Mouse (Mus musculus) midbrain, postnatal 0 days (tissue): Measurements from ENCODE around the gene Pacs2. TPM values are rescaled to one million over a fixed set of nuclear protein-coding genes. Genes with fewer than 3 reads are reported as not detected.
A peak's percentile ranks its signal among the peaks of the same experiment; 100 is the strongest.

Source experiments
- ATAC-seq: fragments of 200-750 bp; cut with Nextera tagmentation; 2 replicates; pipeline ENCODE4 v1.8.0; 2017; ENCODE audit warnings: moderate number of reproducible peaks, mild to moderate bottlenecking, moderate TSS enrichment, moderate library complexity; ENCODE audit not compliant: low FRiP score
- DNase-seq: peaks from one replicate; pipeline ENCODE4 v3.0.0-alpha.2; 2015; ENCODE audit warnings: low spot score
- H3K27ac ChIP-seq: fragments of 300-500 bp; sonication (generic); 2 replicates; pipeline ENCODE4 v1.5.1; 2014; ENCODE audit warnings: low read depth, mild to moderate bottlenecking, low read length, mixed read lengths
- H3K27me3 ChIP-seq: fragments of 300-500 bp; sonication (generic); 2 replicates; pipeline ENCODE4 v1.6.1; 2014; ENCODE audit warnings: low read length, control low read depth, mixed read lengths; ENCODE audit not compliant: insufficient read depth
- H3K36me3 ChIP-seq: fragments of 300-500 bp; sonication (generic); 2 replicates; pipeline ENCODE4 v1.6.1; 2014; ENCODE audit warnings: low read length, control low read depth, mixed read lengths; ENCODE audit not compliant: insufficient read depth
- H3K4me1 ChIP-seq: fragments of 300-500 bp; sonication (generic); 2 replicates; pipeline ENCODE4 v1.6.1; 2014; ENCODE audit warnings: mild to moderate bottlenecking, control low read depth, antibody characterized with exemption, low read length, mixed read lengths; ENCODE audit not compliant: insufficient read depth
- H3K4me2 ChIP-seq: fragments of 300-500 bp; sonication (generic); 2 replicates; pipeline ENCODE4 v1.6.1; 2014; ENCODE audit warnings: low read depth, mild to moderate bottlenecking, low read length, mixed read lengths; ENCODE audit not compliant: poor library complexity, severe bottlenecking
- H3K4me3 ChIP-seq: fragments of 300-500 bp; sonication (generic); 2 replicates; pipeline ENCODE4 v1.5.1; 2014; ENCODE audit warnings: low read depth, mild to moderate bottlenecking, low read length, moderate library complexity
- H3K9ac ChIP-seq: fragments of 300-500 bp; sonication (generic); replicated peaks from 2 replicates; pipeline ENCODE4 v1.6.1; 2014; ENCODE audit warnings: mild to moderate bottlenecking, low read length, moderate library complexity, mixed read lengths; ENCODE audit not compliant: poor library complexity, severe bottlenecking
- H3K9me3 ChIP-seq: fragments of 300-500 bp; sonication (generic); 2 replicates; pipeline ENCODE4 v1.6.1; 2016; ENCODE audit warnings: low read length, control low read depth
- CTCF ChIP-seq: IDR thresholded peaks from 2 replicates; pipeline ENCODE4 v1.5.1; 2016; ENCODE audit warnings: antibody characterized with exemption, mild to moderate bottlenecking
- WGBS: fragments of 180-500 bp; shearing (Covaris S2); extraction: QIAGEN DNeasy Blood & Tissue Kit; methylation state at CpG from one replicate; pipeline ENCODE4 v1.1.7; 2014; 5-methylcytosine and 5-hydroxymethylcytosine counted together
- polyA plus RNA-seq: library from polyadenylated mRNA; unstranded; fragments of >200 nt; fragmentation: Nextera tagmentation; extraction: Ambion mirVana; gene quantifications from 2 replicates; pipeline ENCODE4 v1.2.1, GENCODE M21; 2015
- total RNA-seq: library from RNA; depleted of rRNA; stranded (reverse); fragments of >200 nt; gene quantifications from 2 replicates; pipeline ENCODE4 v1.2.3, GENCODE M21; 2014

The Pacs2 gene
- total and polyA plus RNA-seq, 2 experiments from 2014 or later, result 25.8 to 162 TPM

- Histone ChIP-seq H3K4me2 (no peak overlapping the region), H3K9ac (no peak overlapping the region), H3K27ac (no peak overlapping the region), H3K36me3 (no peaks in the 10 kb centered on the region), H3K4me1 (no peaks in the 10 kb centered on the region), H3K4me3 (no peak overlapping the region), H3K27me3 (no peaks in the 10 kb centered on the region), H3K9me3 (no peaks in the 10 kb centered on the region)
- WGBS, result 52% methylated on average over 4 of the region's 4 CpGs
- no peak for TF ChIP-seq CTCF
- ATAC-seq (no peak), DNase-seq (no peak)
Measured at GRCm38 (mm10) chr12:113088026-113088425, 73.7 kb downstream of the Pacs2 start.

DNA sequence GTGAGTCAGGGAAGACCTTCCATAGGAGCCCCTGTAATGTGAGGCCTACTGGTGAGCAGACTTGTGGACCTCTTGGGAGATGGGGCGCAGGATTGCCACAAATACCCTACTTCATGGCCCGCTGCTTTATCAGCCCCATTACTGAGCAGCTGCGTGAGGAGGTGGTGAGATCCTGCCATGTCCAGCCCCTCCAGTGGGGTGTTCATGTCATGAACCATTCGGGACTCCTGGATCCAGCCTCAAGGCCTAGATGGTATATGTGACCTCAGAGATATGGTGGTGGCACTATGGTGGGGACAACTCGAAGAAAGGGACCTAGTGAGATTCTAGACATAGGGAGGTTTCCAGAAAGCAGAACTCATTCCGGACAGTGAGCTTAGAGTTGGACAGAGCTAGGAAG, 74.8 kb downstream of the Pacs2 start:
- no peak overlapping the region for H3K4me3 ChIP-seq
- ATAC-seq (no peak), DNase-seq (no peak)
- no peaks in the 10 kb centered on the region for H3K9me3 ChIP-seq
- no peak overlapping the region for H3K27ac ChIP-seq
- H3K9ac ChIP-seq, result no peak overlapping the region
- H3K4me2 ChIP-seq, result no peak overlapping the region
- H3K27me3 ChIP-seq, result no peaks in the 10 kb centered on the region
- H3K36me3 ChIP-seq, result no peaks in the 10 kb centered on the region
- 92% methylated on average over 6 of the region's 6 CpGs for WGBS
- H3K4me1 ChIP-seq, result no peaks in the 10 kb centered on the region
- TF ChIP-seq CTCF, result no peak

- no peak overlapping the region for H3K27ac ChIP-seq
- no peak for ATAC-seq
- TF ChIP-seq CTCF, result no peak
- H3K36me3 ChIP-seq, result no peaks in the 10 kb centered on the region
- no peak for DNase-seq
- 85% methylated on average over 17 of the region's 17 CpGs for WGBS
- H3K4me2 ChIP-seq, result no peak overlapping the region
- H3K27me3 ChIP-seq, result no peaks in the 10 kb centered on the region
- H3K9ac ChIP-seq, result no peak overlapping the region
- H3K9me3 ChIP-seq, result no peaks in the 10 kb centered on the region
- no peak overlapping the region for H3K4me3 ChIP-seq
- H3K4me1 ChIP-seq, result no peaks in the 10 kb centered on the region
Measured at GRCm38 (mm10) chr12:113090053-113090452, 75.7 kb downstream of the Pacs2 start.

DNA sequence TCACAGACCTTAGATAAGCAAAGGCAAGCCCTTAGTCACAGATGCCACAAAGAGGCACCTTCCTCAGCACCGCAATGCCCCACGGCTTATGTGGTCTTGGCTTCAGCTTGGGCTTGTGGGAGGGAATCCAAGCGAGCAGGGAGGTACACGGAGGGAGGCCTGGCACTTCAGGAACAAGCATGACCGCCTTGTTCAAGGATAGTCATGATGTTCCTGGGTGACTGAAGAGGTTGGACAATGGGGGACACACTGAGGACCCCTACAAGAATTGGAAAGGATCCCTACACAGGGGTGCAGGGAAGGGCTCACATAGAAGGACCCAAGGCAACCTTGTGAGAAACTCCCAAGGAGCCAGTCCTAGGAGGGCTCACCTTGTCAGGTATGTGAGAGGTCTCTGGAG, 82.7 kb downstream of the Pacs2 start:
- 87% methylated on average over 5 of the region's 5 CpGs for WGBS
- ATAC-seq, result no peak
- H3K4me3 ChIP-seq, result peak overlapping the region; percentile 91; the same call in 1 of the 2 replicates
- H3K36me3 ChIP-seq, result peaks cover 4% of the 10 kb centered on the region; the same call in 1 of the 2 replicates
- H3K27ac ChIP-seq, result peak overlapping the region; percentile 91; the same call in 1 of the 2 replicates
- no peaks in the 10 kb centered on the region for H3K9me3 ChIP-seq
- H3K27me3 ChIP-seq, result no peaks in the 10 kb centered on the region
- H3K4me1 ChIP-seq, result peaks cover 22% of the 10 kb centered on the region; the same call in 1 of the 2 replicates
- peak overlapping the region; percentile 92; the same call in 1 of the 2 replicates for H3K9ac ChIP-seq
- H3K4me2 ChIP-seq, result peak overlapping the region; percentile 98
- no peak for DNase-seq
- no peak for TF ChIP-seq CTCF

DNA sequence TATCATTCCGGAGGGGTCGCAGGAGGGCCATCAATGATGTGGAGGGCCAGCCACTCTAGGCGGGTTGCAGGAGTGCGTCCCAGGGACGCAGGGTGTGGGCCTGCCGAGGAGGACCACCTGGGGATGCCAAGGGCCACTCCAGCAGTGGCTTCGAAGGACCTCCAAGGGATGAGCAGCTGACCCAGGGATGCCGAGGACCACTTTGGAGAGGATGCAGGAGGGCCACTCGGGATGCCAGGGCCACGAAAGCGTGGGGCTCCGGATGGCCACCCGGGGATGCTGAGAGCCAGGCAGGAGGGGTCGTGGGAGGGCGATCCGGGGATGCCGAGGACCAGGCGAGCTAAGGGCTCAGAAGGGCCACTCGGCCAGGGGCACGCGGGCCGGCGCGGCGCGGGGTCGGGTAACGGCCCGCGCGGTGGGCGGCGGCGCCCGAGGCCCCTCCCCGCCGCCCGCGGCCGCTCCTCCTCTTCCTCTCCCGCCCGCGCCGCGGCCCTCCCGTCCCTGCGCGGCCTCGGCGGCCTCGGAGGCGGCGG, 83.5 kb downstream of the Pacs2 start, which contains the start of gene Mta1:
Gene Mta1 (plus strand): TSS at position 530 of the 533 bp plus-strand sequence.
- ATAC-seq, result peak; percentile 60
- H3K4me3 ChIP-seq, result peak within 1 kb of the TSS; percentile 91
- no peaks in the 10 kb centered on the region for H3K27me3 ChIP-seq
- H3K4me1 ChIP-seq, result peaks cover 22% of the 10 kb centered on the region; the same call in 1 of the 2 replicates
- peak within 1 kb of the TSS; percentile 91 for H3K27ac ChIP-seq
- WGBS, result 3% methylated on average over 18 of the region's 53 CpGs
- H3K9me3 ChIP-seq, result no peaks in the 10 kb centered on the region
- H3K9ac ChIP-seq, result peak within 1 kb of the TSS; percentile 92
- DNase-seq, result peak; percentile 64
- peaks cover 4% of the 10 kb centered on the region; the same call in 1 of the 2 replicates for H3K36me3 ChIP-seq
- no peak for TF ChIP-seq CTCF
- peak within 1 kb of the TSS; percentile 98 for H3K4me2 ChIP-seq

DNA sequence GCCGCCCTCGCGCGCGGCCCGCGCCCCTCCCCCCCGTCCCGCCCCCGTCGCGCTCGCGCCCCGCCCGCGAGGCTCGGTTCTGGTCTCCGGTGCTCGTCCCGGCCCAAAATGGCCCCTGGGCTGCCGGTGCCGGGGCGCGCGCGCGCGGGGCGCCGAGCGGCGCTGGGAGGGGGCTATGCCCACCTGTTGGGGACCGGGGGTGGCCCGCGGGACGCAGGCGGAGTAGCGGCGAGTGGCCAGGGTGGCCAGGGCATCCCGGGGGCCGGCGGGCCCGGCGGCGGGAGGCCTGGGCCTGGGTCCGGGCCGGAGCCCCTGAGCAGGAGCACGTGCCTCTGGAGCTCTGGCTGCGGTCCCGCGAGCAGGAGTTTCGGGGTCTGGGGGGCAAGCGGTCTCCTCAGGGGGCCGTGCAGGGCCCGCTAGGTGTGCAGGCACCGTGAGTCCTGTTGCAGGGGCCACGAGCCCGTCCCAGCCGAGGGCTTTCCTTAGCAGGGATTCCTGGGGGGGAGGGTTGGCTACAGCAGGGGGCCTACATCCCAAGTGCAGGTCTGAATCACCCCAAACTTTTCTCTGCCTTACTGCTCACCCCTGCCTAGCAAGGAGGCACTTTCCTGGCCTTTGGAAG, 84.3 kb downstream of the Pacs2 start:
- peaks cover 22% of the 10 kb centered on the region; the same call in 1 of the 2 replicates for H3K4me1 ChIP-seq
- WGBS, result 1% methylated on average over 43 of the region's 60 CpGs

More for the DNA sequence above, 84.3 kb downstream of the Pacs2 start:
- peak overlapping the region; percentile 98 for H3K4me2 ChIP-seq
- H3K9me3 ChIP-seq, result no peaks in the 10 kb centered on the region
- peak overlapping the region; percentile 91 for H3K4me3 ChIP-seq
- H3K9ac ChIP-seq, result peak overlapping the region; percentile 92
- peak overlapping the region; percentile 91 for H3K27ac ChIP-seq
- ATAC-seq (peak; percentile 8; the same call in 1 of the 2 replicates), DNase-seq (no peak)
- peaks cover 4% of the 10 kb centered on the region; the same call in 1 of the 2 replicates for H3K36me3 ChIP-seq
- TF ChIP-seq CTCF, result no peak
- H3K27me3 ChIP-seq, result no peaks in the 10 kb centered on the region
